Mouse (Mus musculus): ENCODE data around the gene Dnajc4.

GRCm38 (mm10) chr19:6979001-6979479, 13.3 kb downstream of the Dnajc4 start:
- TF ChIP-seq CTCF (IDR thresholded peaks at IDR 0.05; ENCODE audit: borderline replicate concordance, control insufficient read depth, extremely low read depth, insufficient read depth, low read length, poor library complexity) (no peak), POLR2A (IDR thresholded peaks at IDR 0.05; ENCODE audit: control insufficient read depth, extremely low read depth, insufficient read depth, low read length, poor library complexity) (no peak)

Measured in thymus, adult 2 months (tissue).